Mouse (Mus musculus) kidney, adult 2 months (tissue): Measurements from ENCODE around the gene 2300002M23Rik.

Experiments
- CTCF ChIP-seq: fragments of 200-500 bp; conservative IDR thresholded peaks from 2 replicates; pipeline ENCODE4 v1.5.1; 2011; ENCODE audit warnings: low read depth, mild to moderate bottlenecking, control low read depth, low read length, moderate library complexity, mixed read lengths; ENCODE audit not compliant: insufficient read depth, insufficient read length
- POLR2A ChIP-seq: fragments of 200-500 bp; IDR thresholded peaks from one replicate; pipeline ENCODE4 v1.6.1; 2011; ENCODE audit warnings: low read depth, low read length, control low read depth

DNA sequence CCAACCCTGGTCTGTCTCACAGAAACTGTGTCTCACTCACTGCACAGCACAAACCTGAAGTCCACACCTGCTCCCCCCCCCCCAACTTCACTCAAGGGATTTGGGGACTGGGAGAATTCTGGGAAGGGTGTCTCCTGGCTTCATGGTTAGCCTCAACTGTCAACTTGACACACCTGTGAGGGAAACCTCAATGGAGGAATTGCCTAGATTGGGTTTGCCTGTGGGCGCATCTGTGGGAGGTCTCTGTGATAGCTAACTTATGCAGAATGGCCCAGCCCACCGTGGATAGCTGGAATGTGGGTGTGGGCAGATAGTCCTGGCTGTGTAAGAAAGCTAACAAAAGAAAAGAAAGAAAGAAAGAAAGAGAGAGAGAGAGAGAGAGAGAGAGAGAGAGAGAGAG is 34.0 kb downstream of the 2300002M23Rik start, which contains the start of gene Sfta2:
- no peak for TF ChIP-seq POLR2A
- TF ChIP-seq CTCF, result no peak
